Mouse (Mus musculus) myocyte (in vitro differentiated cells): ENCODE measurements around the gene Hnrnpa1. TPM values are rescaled to one million over a fixed set of nuclear protein-coding genes. Genes with fewer than 3 reads are reported as not detected.

Experiments used
- H3K27me3 ChIP-seq: one replicate; pipeline ENCODE4 v1.6.1; 2011; ENCODE audit not compliant: control insufficient read depth, insufficient read depth, insufficient read length
- H3K36me3 ChIP-seq: one replicate; pipeline ENCODE4 v1.6.1; 2011; ENCODE audit not compliant: control insufficient read depth, insufficient read depth
- H3K4me2 ChIP-seq: one replicate; pipeline ENCODE4 v1.6.1; 2011; ENCODE audit warnings: low read depth, control low read depth
- H3K4me3 ChIP-seq: one replicate; pipeline ENCODE4 v1.5.1; 2011; ENCODE audit warnings: mild to moderate bottlenecking, control low read depth, moderate library complexity
- H3K79me2 ChIP-seq: one replicate; pipeline ENCODE4 v1.6.1; 2011; ENCODE audit not compliant: control insufficient read depth, insufficient read depth
- H3ac ChIP-seq: one replicate; pipeline ENCODE4 v1.6.1; 2011; ENCODE audit not compliant: control insufficient read depth, insufficient read length
- CEBPB ChIP-seq: IDR thresholded peaks from 2 replicates; pipeline ENCODE4 v1.6.1; 2011; ENCODE audit warnings: mild to moderate bottlenecking, moderate library complexity; ENCODE audit not compliant: poor library complexity, insufficient read depth, severe bottlenecking
- E2F4 ChIP-seq: IDR thresholded peaks from one replicate; pipeline ENCODE4 v1.6.1; 2011; ENCODE audit warnings: mild to moderate bottlenecking, control low read depth, moderate library complexity; ENCODE audit not compliant: insufficient read depth
- MAX ChIP-seq: IDR thresholded peaks from one replicate; pipeline ENCODE4 v1.6.1; 2011; ENCODE audit warnings: low read depth, mild to moderate bottlenecking, control low read depth
- MYOD1 ChIP-seq, 3 experiments: IDR thresholded peaks; one replicate each; pipeline ENCODE4 v1.6.1; 2011; ENCODE audit warnings: control low read depth in 2 of 3, low read depth in 2 of 3, mild to moderate bottlenecking in 2 of 3, moderate library complexity in 1 of 3; ENCODE audit not compliant: insufficient read length in 2 of 3, control insufficient read depth in 1 of 3
- MYOG ChIP-seq, 3 experiments: IDR thresholded peaks; one replicate each; pipeline ENCODE4 v1.6.1; 2011; ENCODE audit warnings: control low read depth in 2 of 3, low read depth in 2 of 3, mild to moderate bottlenecking in 2 of 3; ENCODE audit not compliant: insufficient read length in 2 of 3, control insufficient read depth in 1 of 3, insufficient read depth in 1 of 3
- POLR2A ChIP-seq: IDR thresholded peaks from one replicate; pipeline ENCODE4 v1.6.1; 2011; ENCODE audit warnings: low read depth, mild to moderate bottlenecking, control low read depth, moderate library complexity; ENCODE audit not compliant: insufficient read length
- POLR2AphosphoS2 ChIP-seq: IDR thresholded peaks from one replicate; pipeline ENCODE4 v1.6.1; 2011; ENCODE audit warnings: low read depth, control low read depth; ENCODE audit not compliant: insufficient read length
- REST ChIP-seq: IDR thresholded peaks from one replicate; pipeline ENCODE4 v1.6.1; 2011; ENCODE audit warnings: mild to moderate bottlenecking, control low read depth, moderate library complexity; ENCODE audit not compliant: insufficient read depth, insufficient read length
- SRF ChIP-seq: IDR thresholded peaks from one replicate; pipeline ENCODE4 v1.6.1; 2011; ENCODE audit warnings: low read depth; ENCODE audit not compliant: control insufficient read depth, insufficient read length
- TCF12 ChIP-seq: IDR thresholded peaks from one replicate; pipeline ENCODE4 v1.6.1; 2011; ENCODE audit warnings: mild to moderate bottlenecking, control low read depth; ENCODE audit not compliant: poor library complexity, insufficient read depth, severe bottlenecking
- TCF3 ChIP-seq: IDR thresholded peaks from one replicate; pipeline ENCODE4 v1.6.1; 2011; ENCODE audit warnings: low read depth, control low read depth; ENCODE audit not compliant: insufficient read length
- USF1 ChIP-seq: IDR thresholded peaks from one replicate; pipeline ENCODE4 v1.6.1; 2011; ENCODE audit warnings: low read depth, mild to moderate bottlenecking, control low read depth, moderate library complexity
- polyA plus RNA-seq: library from polyadenylated mRNA; unstranded; fragments of >200 nt; fragmentation: generic; extraction: Trizol; gene quantifications from one replicate; pipeline ENCODE4 v1.2.1, GENCODE M21; 2012; ENCODE audit warnings: missing spikeins

Gene Hnrnpa1
- polyA plus RNA-seq, 1 experiment = 285 TPM

DNA sequence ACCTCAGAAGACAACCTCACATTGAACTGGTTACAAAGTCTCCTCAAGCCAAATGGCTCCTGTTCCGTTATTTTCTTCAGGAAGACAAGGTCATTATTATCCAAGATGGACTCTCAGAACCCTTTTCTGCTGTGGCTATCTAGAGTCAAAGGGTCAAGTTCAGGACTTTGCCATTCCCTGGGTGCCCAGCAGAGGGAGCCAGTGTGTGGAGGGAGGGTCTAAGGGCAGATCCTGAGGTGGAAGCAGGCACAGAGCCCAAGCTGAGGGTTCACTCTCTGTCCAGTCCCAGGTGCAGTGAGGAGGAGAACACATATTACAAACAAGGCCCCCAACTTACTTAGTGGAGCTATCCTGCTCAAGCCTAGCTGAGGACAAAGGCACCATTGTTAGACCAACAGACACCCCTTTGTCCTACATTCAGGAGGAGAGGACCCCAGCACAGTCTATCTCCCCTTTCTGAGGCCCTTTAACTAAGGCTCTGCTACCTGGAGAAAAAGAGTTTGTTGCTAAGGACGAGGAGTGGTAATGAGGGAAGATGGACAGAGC, 10.0 kb downstream of the Hnrnpa1 start:
- Histone ChIP-seq H3K4me3 (no peak overlapping the region), H3ac (no peak overlapping the region), H3K27me3 (no peaks in the 10 kb centered on the region), H3K79me2 (peaks cover 2% of the 10 kb centered on the region), H3K4me2 (no peak overlapping the region), H3K36me3 (peaks cover 30% of the 10 kb centered on the region)
- no peak for TF ChIP-seq SRF
- no peak for TF ChIP-seq CEBPB
- TF ChIP-seq TCF12 = no peak
- TF ChIP-seq MAX = no peak
- TF ChIP-seq TCF3 = no peak
- no peak for TF ChIP-seq MYOD1 (IDR thresholded peaks at IDR 0.05; ENCODE audit: control insufficient read depth in 1 of 3, insufficient read length in 2 of 3, low read depth in 2 of 3)
- TF ChIP-seq POLR2AphosphoS2 = peak; percentile 78

DNA sequence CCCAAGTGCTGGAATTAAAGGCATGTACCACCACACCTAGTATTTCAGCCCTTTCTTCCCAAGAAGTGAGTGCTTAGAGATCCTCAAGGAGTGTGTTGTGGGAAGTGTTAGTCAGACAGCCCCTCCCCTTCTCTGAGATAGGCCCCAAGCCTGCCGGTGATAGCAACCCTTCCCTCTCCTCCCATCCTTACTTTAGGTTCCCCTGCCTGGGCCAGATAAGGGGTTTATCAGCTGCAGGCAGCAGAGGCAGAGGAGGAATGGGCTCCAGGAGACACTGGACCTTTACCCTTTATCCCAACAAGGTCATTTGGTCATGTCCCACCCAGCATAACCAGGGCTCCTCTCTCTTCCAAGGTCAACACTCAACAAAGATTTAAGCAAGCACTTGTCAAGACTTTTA, 11.4 kb downstream of the Hnrnpa1 start:
- Histone ChIP-seq H3K36me3 (peaks cover 17% of the 10 kb centered on the region), H3ac (no peak overlapping the region), H3K4me2 (no peak overlapping the region), H3K27me3 (no peaks in the 10 kb centered on the region), H3K4me3 (no peak overlapping the region), H3K79me2 (no peaks in the 10 kb centered on the region)
- TF ChIP-seq MYOG (IDR thresholded peaks at IDR 0.05; ENCODE audit: control insufficient read depth in 1 of 3, insufficient read depth in 1 of 3, insufficient read length in 2 of 3, low read depth in 2 of 3) (no peak), MYOD1 (IDR thresholded peaks at IDR 0.05; ENCODE audit: control insufficient read depth in 1 of 3, insufficient read length in 2 of 3, low read depth in 2 of 3) (no peak), USF1 (no peak)

DNA sequence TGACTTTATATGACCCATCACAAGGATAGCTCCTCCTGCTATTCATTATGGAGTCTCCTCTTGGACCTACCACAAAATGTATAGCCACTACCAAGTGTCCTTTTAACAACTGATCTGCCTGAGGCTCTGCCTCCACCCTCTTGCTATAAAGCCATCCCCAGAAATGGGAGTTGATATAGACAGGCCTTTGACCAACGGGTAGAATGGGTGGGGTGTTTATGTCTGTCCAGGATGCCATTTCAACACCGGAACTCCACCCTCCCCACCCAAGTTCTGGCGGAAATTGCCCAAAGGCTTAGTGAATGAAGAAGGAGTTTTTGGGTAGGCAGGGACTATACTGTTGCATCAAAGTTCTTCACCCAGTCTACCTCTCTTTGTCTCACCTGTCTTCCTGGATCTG, 12.4 kb downstream of the Hnrnpa1 start:
- H3K36me3 ChIP-seq = peaks cover 6% of the 10 kb centered on the region

DNA sequence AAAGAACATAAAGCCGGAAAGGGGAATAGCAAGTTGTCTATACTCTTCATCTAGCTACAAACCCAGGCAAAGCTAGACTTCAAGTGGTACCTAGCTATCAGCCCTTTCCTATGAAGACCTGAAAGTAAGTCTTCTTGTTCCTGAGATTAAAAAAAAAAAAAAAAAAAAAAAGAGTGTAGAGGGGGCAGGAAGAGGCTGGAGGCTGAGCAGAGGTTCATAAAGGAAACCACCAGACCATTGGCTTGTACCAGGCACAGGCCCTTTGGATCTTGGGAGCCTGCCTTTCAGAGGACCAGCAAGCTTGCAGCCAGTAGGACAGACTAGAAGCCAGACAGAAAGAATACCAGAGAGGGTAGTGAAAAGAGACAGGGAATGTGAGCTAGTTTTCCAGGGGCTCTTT, 13.1 kb downstream of the Hnrnpa1 start:
- Histone ChIP-seq H3K4me3 (no peak overlapping the region), H3ac (no peak overlapping the region), H3K79me2 (no peaks in the 10 kb centered on the region), H3K36me3 (peaks cover 4% of the 10 kb centered on the region), H3K27me3 (no peaks in the 10 kb centered on the region), H3K4me2 (no peak overlapping the region)
- no peak for TF ChIP-seq MYOD1 (IDR thresholded peaks at IDR 0.05; ENCODE audit: control insufficient read depth in 1 of 3, insufficient read length in 2 of 3, low read depth in 2 of 3)
- no peak for TF ChIP-seq POLR2A
- no peak for TF ChIP-seq TCF3
- TF ChIP-seq POLR2AphosphoS2 = no peak
- TF ChIP-seq SRF = no peak
- TF ChIP-seq USF1 = no peak
- no peak for TF ChIP-seq MAX

More for the DNA sequence above, 12.4 kb downstream of the Hnrnpa1 start:
- TF ChIP-seq MYOG (IDR thresholded peaks at IDR 0.05; ENCODE audit: control insufficient read depth in 1 of 3, insufficient read depth in 1 of 3, insufficient read length in 2 of 3, low read depth in 2 of 3) (no peak), POLR2AphosphoS2 (no peak), MYOD1 (IDR thresholded peaks at IDR 0.05; ENCODE audit: control insufficient read depth in 1 of 3, insufficient read length in 2 of 3, low read depth in 2 of 3) (no peak), CEBPB (no peak), USF1 (no peak), TCF3 (no peak), E2F4 (no peak), REST (no peak), POLR2A (no peak), SRF (no peak), TCF12 (no peak), MAX (no peak)
- H3ac ChIP-seq = no peak overlapping the region
- H3K4me3 ChIP-seq = no peak overlapping the region
- no peaks in the 10 kb centered on the region for H3K79me2 ChIP-seq
- H3K27me3 ChIP-seq = no peaks in the 10 kb centered on the region
- no peak overlapping the region for H3K4me2 ChIP-seq

DNA sequence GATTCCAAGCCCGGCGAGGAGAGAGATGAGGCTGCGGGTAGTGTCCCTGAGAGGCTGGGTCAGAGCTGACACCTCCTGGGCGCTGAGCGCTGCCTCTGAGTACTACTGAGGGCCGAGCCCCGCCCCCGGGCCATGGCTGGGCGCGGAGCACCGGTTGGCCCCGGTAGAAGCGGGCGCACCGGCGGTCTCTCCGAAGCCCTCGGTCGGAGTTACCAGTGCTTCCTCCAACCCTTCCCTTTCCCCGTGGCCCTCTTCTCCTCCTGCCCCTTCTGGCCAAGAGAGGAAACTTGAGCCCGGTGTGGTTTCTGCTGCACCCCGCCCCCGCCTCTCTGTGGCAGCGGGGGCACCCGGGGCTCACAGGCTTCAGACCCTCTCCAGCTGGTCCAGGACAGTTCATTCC, 14.9 kb downstream of the Hnrnpa1 start:
- no peak overlapping the region for H3ac ChIP-seq

More for the DNA sequence above, 14.9 kb downstream of the Hnrnpa1 start:
- Histone ChIP-seq H3K4me3 (no peak overlapping the region), H3K36me3 (no peaks in the 10 kb centered on the region), H3K79me2 (no peaks in the 10 kb centered on the region), H3K27me3 (no peaks in the 10 kb centered on the region), H3K4me2 (peak overlapping the region; percentile 83)
- TF ChIP-seq USF1 (no peak), REST (no peak), SRF (no peak), MYOD1 (IDR thresholded peaks at IDR 0.05; ENCODE audit: control insufficient read depth in 1 of 3, insufficient read length in 2 of 3, low read depth in 2 of 3) (no peak), E2F4 (no peak), POLR2A (no peak), MYOG (IDR thresholded peaks at IDR 0.05; ENCODE audit: control insufficient read depth in 1 of 3, insufficient read depth in 1 of 3, insufficient read length in 2 of 3, low read depth in 2 of 3) (no peak), MAX (no peak), TCF3 (no peak), CEBPB (no peak), POLR2AphosphoS2 (no peak), TCF12 (no peak)
